Mouse (Mus musculus) heart, embryonic 11.5 days (tissue): ENCODE data around the gene Gm42791. TPM values are rescaled to one million over a fixed set of nuclear protein-coding genes. Genes with fewer than 3 reads are reported as not detected.
A peak's percentile ranks its signal among the peaks of the same experiment; 100 is the strongest.

ENCODE experiments used
- ATAC-seq: fragments of 200-750 bp; cut with Nextera tagmentation; replicated peaks from 2 replicates; pipeline ENCODE4 v1.8.0; 2017; ENCODE audit warnings: moderate library complexity; ENCODE audit not compliant: insufficient number of reproducible peaks, low FRiP score, low TSS enrichment
- H3K27ac ChIP-seq: fragments of 300-500 bp; sonication (generic); 2 replicates; pipeline ENCODE4 v1.5.1; 2014; ENCODE audit warnings: mild to moderate bottlenecking, low read depth, low read length
- H3K27me3 ChIP-seq: fragments of 300-500 bp; sonication (generic); 2 replicates; pipeline ENCODE4 v1.6.1; 2014; ENCODE audit warnings: mild to moderate bottlenecking, low read length, mixed read lengths; ENCODE audit not compliant: control insufficient read depth, insufficient read depth
- H3K36me3 ChIP-seq: fragments of 300-500 bp; sonication (generic); 2 replicates; pipeline ENCODE4 v1.6.1; 2014; ENCODE audit warnings: mild to moderate bottlenecking, low read length, moderate library complexity, mixed read lengths; ENCODE audit not compliant: control insufficient read depth, insufficient read depth
- H3K4me1 ChIP-seq: fragments of 300-500 bp; sonication (generic); 2 replicates; pipeline ENCODE4 v1.6.1; 2014; ENCODE audit warnings: low read length; ENCODE audit not compliant: control insufficient read depth, insufficient read depth
- H3K4me2 ChIP-seq: fragments of 300-500 bp; sonication (generic); 2 replicates; pipeline ENCODE4 v1.6.1; 2014; ENCODE audit warnings: mild to moderate bottlenecking, moderate library complexity
- H3K4me3 ChIP-seq: fragments of 300-500 bp; sonication (generic); 2 replicates; pipeline ENCODE4 v1.5.1; 2014; ENCODE audit warnings: low read depth, low read length
- H3K9ac ChIP-seq: fragments of 300-500 bp; sonication (generic); 2 replicates; pipeline ENCODE4 v1.6.1; 2014; ENCODE audit warnings: mild to moderate bottlenecking, low read depth, low read length, moderate library complexity
- H3K9me3 ChIP-seq: fragments of 300-500 bp; sonication (generic); replicated peaks from 2 replicates; pipeline ENCODE4 v1.6.1; 2016; ENCODE audit warnings: low read length; ENCODE audit not compliant: control insufficient read depth
- WGBS: fragments of 180-500 bp; shearing (Covaris S2); extraction: QIAGEN DNeasy Blood & Tissue Kit; methylation state at CpG from one replicate; pipeline ENCODE4 v1.1.7; 2014; ENCODE audit not compliant: insufficient replicate concordance; 5-methylcytosine and 5-hydroxymethylcytosine counted together
- polyA plus RNA-seq: library from polyadenylated mRNA; unstranded; fragments of >200 nt; fragmentation: Nextera tagmentation; extraction: Ambion mirVana; gene quantifications from 2 replicates; pipeline ENCODE4 v1.2.1, GENCODE M21; 2014

Gm42791 gene
- polyA plus RNA-seq, 1 experiment from 2014 or later = not detected

DNA sequence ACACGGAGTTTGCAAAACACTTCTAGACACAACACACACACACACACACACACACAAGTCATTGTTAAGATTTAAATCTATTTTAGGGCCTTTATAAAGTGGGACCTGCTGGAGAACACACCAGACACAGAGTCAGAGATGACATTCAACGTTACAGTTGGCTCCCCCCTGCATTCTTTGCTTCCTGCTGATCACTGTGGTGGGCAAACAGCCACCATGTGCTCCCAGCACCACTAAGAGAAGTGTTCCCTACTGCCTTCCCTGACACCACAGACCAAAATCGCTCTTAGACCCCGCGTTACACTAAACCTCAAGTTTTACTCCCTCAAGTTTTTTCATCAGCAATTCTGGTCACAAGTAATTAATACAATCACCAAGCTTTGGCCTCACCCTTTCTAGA, 26.8 kb downstream of the Gm42791 start:
- no peak for ATAC-seq
- H3K4me2 ChIP-seq = no peak overlapping the region
- H3K27me3 ChIP-seq = no peaks in the 10 kb centered on the region
- no peak overlapping the region for H3K4me3 ChIP-seq
- H3K36me3 ChIP-seq = no peaks in the 10 kb centered on the region
- 68% methylated on average over 5 of the region's 5 CpGs for WGBS
- no peaks in the 10 kb centered on the region for H3K9me3 ChIP-seq
- no peak overlapping the region for H3K27ac ChIP-seq
- H3K4me1 ChIP-seq = peaks cover 33% of the 10 kb centered on the region
- no peak overlapping the region for H3K9ac ChIP-seq

- H3K9me3 ChIP-seq = no peaks in the 10 kb centered on the region
- H3K9ac ChIP-seq = no peak overlapping the region
- ATAC-seq = no peak
These were observed 28.6 kb downstream of the Gm42791 start for GRCm38 (mm10) chr5:148966395-148966794.

DNA sequence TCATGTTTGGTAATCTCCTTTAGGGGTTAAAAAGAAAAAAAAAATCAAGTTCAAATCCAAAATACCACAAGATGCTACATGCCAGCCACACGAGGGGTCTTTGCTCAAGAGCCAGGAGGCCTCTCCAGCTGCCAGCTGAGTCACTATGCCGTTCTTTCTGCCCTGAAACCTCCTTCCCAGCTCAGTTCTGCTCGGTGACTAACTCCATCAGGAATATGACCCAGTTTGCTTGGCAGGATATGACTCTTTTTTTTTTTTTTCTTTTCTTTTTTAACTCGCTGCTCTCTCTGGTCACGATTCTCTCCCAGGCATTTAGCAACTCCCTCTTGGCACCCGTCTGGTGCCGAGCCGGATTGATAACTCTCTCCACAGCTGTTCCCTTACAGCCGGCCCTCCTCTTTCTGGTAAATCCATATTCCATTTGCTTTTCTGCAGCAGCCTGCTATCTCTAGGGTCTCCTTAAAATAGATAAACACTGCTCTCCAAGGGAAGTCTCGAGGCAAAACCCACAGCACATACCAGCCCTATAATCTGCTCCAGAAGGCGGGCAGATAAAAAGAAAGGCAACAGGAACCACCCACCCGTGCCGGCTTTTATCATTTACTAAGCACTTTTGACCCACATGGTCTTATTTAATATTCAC, 29.1 kb downstream of the Gm42791 start:
- peaks cover 33% of the 10 kb centered on the region for H3K4me1 ChIP-seq
- H3K4me3 ChIP-seq = no peak overlapping the region
- ATAC-seq = no peak
- H3K27ac ChIP-seq = peak overlapping the region; percentile 66
- WGBS = 6% methylated on average over 13 of the region's 13 CpGs
- H3K27me3 ChIP-seq = no peaks in the 10 kb centered on the region
- peak overlapping the region; percentile 11 for H3K4me2 ChIP-seq
- no peaks in the 10 kb centered on the region for H3K9me3 ChIP-seq
- no peaks in the 10 kb centered on the region for H3K36me3 ChIP-seq
- H3K9ac ChIP-seq = 0 out of 2 replicates have a peak overlapping the region, but pooled peaks have one; percentile 16

More at GRCm38 (mm10) chr5:148966395-148966794, 28.6 kb downstream of the Gm42791 start:
- WGBS = 56% methylated on average over 6 of the region's 6 CpGs
- Histone ChIP-seq H3K4me3 (no peak overlapping the region), H3K27me3 (no peaks in the 10 kb centered on the region), H3K4me2 (peak overlapping the region; percentile 11), H3K27ac (peak overlapping the region; percentile 66), H3K36me3 (no peaks in the 10 kb centered on the region), H3K4me1 (peaks cover 33% of the 10 kb centered on the region)

- 64% methylated on average over 15 of the region's 15 CpGs for WGBS
- ATAC-seq = no peak
- H3K27ac ChIP-seq = peak overlapping the region; percentile 66
- peak overlapping the region; percentile 11 for H3K4me2 ChIP-seq
- H3K36me3 ChIP-seq = no peaks in the 10 kb centered on the region
- H3K9me3 ChIP-seq = no peaks in the 10 kb centered on the region
- H3K4me3 ChIP-seq = no peak overlapping the region
- H3K27me3 ChIP-seq = no peaks in the 10 kb centered on the region
- 0 out of 2 replicates have a peak overlapping the region, but pooled peaks have one; percentile 16 for H3K9ac ChIP-seq
- H3K4me1 ChIP-seq = peaks cover 30% of the 10 kb centered on the region
These were observed 29.8 kb downstream of the Gm42791 start for GRCm38 (mm10) chr5:148965089-148965591.

GRCm38 (mm10) chr5:148964251-148964650, 30.7 kb downstream of the Gm42791 start:
- Histone ChIP-seq H3K27me3 (no peaks in the 10 kb centered on the region), H3K27ac (no peak overlapping the region; the same call in 1 of the 2 replicates), H3K9ac (no peak overlapping the region), H3K4me1 (peaks cover 28% of the 10 kb centered on the region), H3K4me3 (no peak overlapping the region), H3K4me2 (no peak overlapping the region), H3K9me3 (no peaks in the 10 kb centered on the region), H3K36me3 (no peaks in the 10 kb centered on the region)
- ATAC-seq = no peak
- WGBS = 76% methylated on average over 1 of the region's 1 CpGs

DNA sequence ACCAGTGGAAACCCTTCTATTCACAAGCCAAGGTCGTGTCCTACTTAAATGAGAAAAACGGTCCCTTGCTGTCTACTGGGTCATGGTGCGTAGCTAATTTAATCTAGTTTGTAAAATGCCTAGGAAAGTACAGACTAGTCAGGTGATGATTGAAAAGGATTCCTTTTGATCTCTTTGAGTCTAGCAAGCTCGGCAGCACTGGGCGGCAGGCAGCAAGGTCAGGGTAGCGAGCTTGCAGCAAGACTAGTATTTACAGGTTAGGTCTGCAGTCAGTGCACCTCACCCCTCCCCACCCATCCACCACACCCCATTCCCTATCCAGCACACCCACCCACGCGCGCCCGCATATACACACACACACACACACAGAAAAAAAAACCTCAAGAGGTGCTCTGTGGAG, 34.7 kb downstream of the Gm42791 start:
- Histone ChIP-seq H3K4me3 (no peak overlapping the region), H3K9me3 (no peaks in the 10 kb centered on the region), H3K9ac (peak overlapping the region; percentile 62; the same call in 1 of the 2 replicates), H3K27ac (no peak overlapping the region), H3K27me3 (no peaks in the 10 kb centered on the region), H3K4me1 (peaks cover 13% of the 10 kb centered on the region), H3K4me2 (peak overlapping the region; percentile 98), H3K36me3 (no peaks in the 10 kb centered on the region)
- WGBS = 61% methylated on average over 10 of the region's 10 CpGs
- no peak for ATAC-seq

DNA sequence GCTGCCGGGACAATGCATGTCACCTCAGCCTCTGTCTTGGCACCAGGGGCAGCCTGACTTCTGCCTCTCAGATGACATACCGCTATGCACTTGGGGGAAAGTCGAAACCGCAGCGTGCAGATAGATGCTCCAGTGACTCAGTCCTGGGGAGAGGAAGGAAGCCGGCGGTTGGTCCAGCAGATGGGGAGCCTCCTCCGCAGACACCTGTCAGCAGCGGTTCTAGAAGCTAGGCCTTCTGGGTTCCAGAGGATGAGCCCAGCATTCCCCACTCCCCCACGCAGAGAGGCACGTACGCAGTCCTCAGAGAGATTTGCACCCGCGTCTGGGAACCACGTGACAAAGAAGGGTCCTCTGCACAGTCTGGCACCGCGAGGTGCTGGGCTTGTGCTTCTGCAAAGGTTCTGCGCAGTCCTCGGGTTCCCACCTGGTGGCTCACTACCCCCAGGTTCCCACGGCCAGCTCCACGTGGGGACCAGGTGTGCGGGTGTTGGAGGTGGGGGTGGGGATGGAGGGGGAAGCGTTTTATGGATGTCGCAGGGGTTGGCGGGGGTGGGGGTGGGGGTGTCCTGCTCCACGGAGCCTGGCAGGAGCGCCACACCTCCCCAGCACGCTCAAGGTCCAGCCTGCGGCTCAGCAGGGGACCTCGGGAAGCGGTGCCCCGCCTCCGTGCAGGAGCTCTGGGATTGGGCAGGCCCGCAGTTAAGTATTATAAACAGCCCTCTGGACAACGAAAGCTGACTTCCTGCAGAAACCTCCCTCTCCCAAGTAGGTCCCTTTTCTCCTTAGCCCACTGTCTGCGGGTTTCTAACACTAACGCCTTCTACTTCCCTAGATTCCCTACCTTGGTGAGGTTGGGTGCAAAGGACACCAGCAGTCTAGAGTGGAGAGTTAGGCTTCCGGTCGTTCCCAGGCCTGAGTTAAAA, 35.6 kb downstream of the Gm42791 start:
- Histone ChIP-seq H3K4me1 (peaks cover 7% of the 10 kb centered on the region), H3K4me3 (peak overlapping the region; percentile 51), H3K27ac (peak overlapping the region; percentile 54), H3K27me3 (no peaks in the 10 kb centered on the region), H3K4me2 (peak overlapping the region; percentile 98), H3K9me3 (no peaks in the 10 kb centered on the region), H3K36me3 (no peaks in the 10 kb centered on the region), H3K9ac (peak overlapping the region; percentile 62)
- peak; percentile 60 for ATAC-seq
- 2% methylated on average over 39 of the region's 39 CpGs for WGBS

DNA sequence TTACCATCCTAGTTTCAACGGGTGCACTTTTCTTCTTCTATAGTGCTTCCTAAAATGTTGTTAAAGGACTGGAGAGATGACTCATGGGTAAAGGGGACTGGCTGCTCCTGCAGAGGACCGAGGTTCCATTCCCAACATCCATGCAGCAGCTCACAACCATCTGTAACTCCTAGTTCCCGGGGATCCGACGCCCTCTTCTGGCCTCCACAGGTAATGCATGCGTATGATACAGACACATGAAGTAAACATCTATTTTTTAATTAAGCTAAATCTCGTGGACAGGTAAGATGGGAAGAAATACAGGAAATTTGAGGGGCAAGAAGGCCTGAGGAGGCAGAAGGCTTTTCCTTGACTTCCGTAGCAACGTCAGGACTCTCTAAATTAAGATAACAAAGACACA, 36.6 kb downstream of the Gm42791 start:
- Histone ChIP-seq H3K4me3 (no peak overlapping the region), H3K9me3 (no peaks in the 10 kb centered on the region; the same call in 1 of the 2 replicates), H3K4me2 (peak overlapping the region; percentile 98; the same call in 1 of the 2 replicates), H3K4me1 (peaks cover 7% of the 10 kb centered on the region), H3K27ac (no peak overlapping the region), H3K36me3 (no peaks in the 10 kb centered on the region), H3K9ac (no peak overlapping the region), H3K27me3 (no peaks in the 10 kb centered on the region)
- ATAC-seq = no peak
- 41% methylated on average over 9 of the region's 9 CpGs for WGBS
